Mouse (Mus musculus): Measurements from ENCODE around the gene Cd4. TPM values are rescaled to one million over a fixed set of nuclear protein-coding genes. Genes with fewer than 3 reads are reported as not detected.
A peak's percentile ranks its signal among the peaks of the same experiment; 100 is the strongest.

The Cd4 gene
- polyA plus RNA-seq, 1 experiment from 2014 or later, result not detected

GRCm38 (mm10) chr6:124911533-124912218 lies 23.7 kb upstream of the Cd4 start, which contains the start of gene Lag3:
TSS of gene Lag3 (minus strand) at chr6:124911705.
- Histone ChIP-seq H3K4me3 (ENCODE audit: low read depth, low read length) (no peak within 1 kb of the TSS), H3K27ac (ENCODE audit: low read depth, low read length) (no peak within 1 kb of the TSS), H3K27me3 (replicated peaks; ENCODE audit: control insufficient read depth, insufficient read depth, low read length) (peaks cover 62% of the 10 kb centered on the region), H3K4me2 (peak within 1 kb of the TSS; percentile 20; the same call in 1 of the 2 replicates), H3K4me1 (replicated peaks; ENCODE audit: control insufficient read depth, insufficient read depth, low read length) (peaks cover 20% of the 10 kb centered on the region), H3K9ac (ENCODE audit: low read depth, low read length) (no peak within 1 kb of the TSS), H3K9me3 (ENCODE audit: control insufficient read depth, low read length) (no peaks in the 10 kb centered on the region), H3K36me3 (ENCODE audit: control insufficient read depth, insufficient read depth, low read length) (peaks cover 2% of the 10 kb centered on the region; the same call in 1 of the 2 replicates)
- no peak for ATAC-seq (replicated peaks; ENCODE audit: low FRiP score)
- WGBS, result 25% methylated on average over 13 of the region's 13 CpGs
- no peak for DNase-seq (ENCODE audit: low spot score)

GRCm38 (mm10) chr6:124910032-124910431 lies 22.0 kb upstream of the Cd4 start:
- H3K36me3 ChIP-seq (ENCODE audit: control insufficient read depth, insufficient read depth, low read length), result peaks cover 2% of the 10 kb centered on the region; the same call in 1 of the 2 replicates
- H3K4me3 ChIP-seq (ENCODE audit: low read depth, low read length), result 0 out of 2 replicates have a peak overlapping the region, but pooled peaks have one; percentile 22
- DNase-seq (ENCODE audit: low spot score) (no peak), ATAC-seq (replicated peaks; ENCODE audit: low FRiP score) (no peak)
- peak overlapping the region; percentile 54 for H3K4me2 ChIP-seq
- no peak overlapping the region for H3K27ac ChIP-seq (ENCODE audit: low read depth, low read length)
- WGBS, result 6% methylated on average over 32 of the region's 32 CpGs
- peaks cover 12% of the 10 kb centered on the region for H3K4me1 ChIP-seq (replicated peaks; ENCODE audit: control insufficient read depth, insufficient read depth, low read length)
- no peak overlapping the region for H3K9ac ChIP-seq (ENCODE audit: low read depth, low read length)
- H3K9me3 ChIP-seq (ENCODE audit: control insufficient read depth, low read length), result no peaks in the 10 kb centered on the region
- peaks cover 45% of the 10 kb centered on the region for H3K27me3 ChIP-seq (replicated peaks; ENCODE audit: control insufficient read depth, insufficient read depth, low read length)

- WGBS, result 72% methylated on average over 1 of the region's 1 CpGs
- DNase-seq (ENCODE audit: low spot score) (no peak), ATAC-seq (replicated peaks; ENCODE audit: low FRiP score) (no peak)
- Histone ChIP-seq H3K4me3 (ENCODE audit: low read depth, low read length) (no peak overlapping the region), H3K27me3 (replicated peaks; ENCODE audit: control insufficient read depth, insufficient read depth, low read length) (peaks cover 37% of the 10 kb centered on the region), H3K36me3 (ENCODE audit: control insufficient read depth, insufficient read depth, low read length) (no peaks in the 10 kb centered on the region), H3K4me1 (replicated peaks; ENCODE audit: control insufficient read depth, insufficient read depth, low read length) (peaks cover 12% of the 10 kb centered on the region; the same call in 1 of the 2 replicates), H3K9ac (ENCODE audit: low read depth, low read length) (no peak overlapping the region), H3K27ac (ENCODE audit: low read depth, low read length) (no peak overlapping the region), H3K4me2 (no peak overlapping the region), H3K9me3 (ENCODE audit: control insufficient read depth, low read length) (no peaks in the 10 kb centered on the region)
Observed at GRCm38 (mm10) chr6:124907767-124908166, 19.7 kb upstream of the Cd4 start.

GRCm38 (mm10) chr6:124904991-124905860 lies 17.2 kb upstream of the Cd4 start:
- Histone ChIP-seq H3K4me1 (replicated peaks; ENCODE audit: control insufficient read depth, insufficient read depth, low read length) (peaks cover 10% of the 10 kb centered on the region; the same call in 1 of the 2 replicates), H3K27ac (ENCODE audit: low read depth, low read length) (peak overlapping the region; percentile 86; the same call in 1 of the 2 replicates), H3K4me3 (ENCODE audit: low read depth, low read length) (no peak overlapping the region), H3K36me3 (ENCODE audit: control insufficient read depth, insufficient read depth, low read length) (no peaks in the 10 kb centered on the region), H3K4me2 (peak overlapping the region; percentile 98), H3K27me3 (replicated peaks; ENCODE audit: control insufficient read depth, insufficient read depth, low read length) (peaks cover 21% of the 10 kb centered on the region), H3K9me3 (ENCODE audit: control insufficient read depth, low read length) (no peaks in the 10 kb centered on the region), H3K9ac (ENCODE audit: low read depth, low read length) (peak overlapping the region; percentile 78; the same call in 1 of the 2 replicates)
- ATAC-seq (replicated peaks; ENCODE audit: low FRiP score) (no peak), DNase-seq (ENCODE audit: low spot score) (no peak)
- WGBS, result 53% methylated on average over 13 of the region's 16 CpGs

- H3K27me3 ChIP-seq (replicated peaks; ENCODE audit: control insufficient read depth, insufficient read depth, low read length), result peaks cover 12% of the 10 kb centered on the region
- peak; percentile 62 for ATAC-seq (replicated peaks; ENCODE audit: low FRiP score)
- peak overlapping the region; percentile 98 for H3K4me2 ChIP-seq
- peak overlapping the region; percentile 86 for H3K27ac ChIP-seq (ENCODE audit: low read depth, low read length)
- peak overlapping the region; percentile 78 for H3K9ac ChIP-seq (ENCODE audit: low read depth, low read length)
- no peaks in the 10 kb centered on the region for H3K36me3 ChIP-seq (ENCODE audit: control insufficient read depth, insufficient read depth, low read length)
- no peak for DNase-seq (ENCODE audit: low spot score)
- peak overlapping the region; percentile 70 for H3K4me3 ChIP-seq (ENCODE audit: low read depth, low read length)
- no peaks in the 10 kb centered on the region for H3K9me3 ChIP-seq (ENCODE audit: control insufficient read depth, low read length)
- peaks cover 5% of the 10 kb centered on the region; the same call in 1 of the 2 replicates for H3K4me1 ChIP-seq (replicated peaks; ENCODE audit: control insufficient read depth, insufficient read depth, low read length)
- 17% methylated on average over 24 of the region's 24 CpGs for WGBS
Observed at GRCm38 (mm10) chr6:124904161-124904981, 16.4 kb upstream of the Cd4 start.

- peak overlapping the region; percentile 98 for H3K4me2 ChIP-seq
- H3K4me3 ChIP-seq (ENCODE audit: low read depth, low read length), result peak overlapping the region; percentile 70
- H3K27me3 ChIP-seq (replicated peaks; ENCODE audit: control insufficient read depth, insufficient read depth, low read length), result peaks cover 5% of the 10 kb centered on the region
- no peaks in the 10 kb centered on the region for H3K9me3 ChIP-seq (ENCODE audit: control insufficient read depth, low read length)
- WGBS, result under 1% methylated on average over 23 of the region's 23 CpGs
- H3K9ac ChIP-seq (ENCODE audit: low read depth, low read length), result peak overlapping the region; percentile 78
- peak; percentile 89 for ATAC-seq (replicated peaks; ENCODE audit: low FRiP score)
- peak; percentile 94 for DNase-seq (ENCODE audit: low spot score)
- H3K4me1 ChIP-seq (replicated peaks; ENCODE audit: control insufficient read depth, insufficient read depth, low read length), result peaks cover 5% of the 10 kb centered on the region; the same call in 1 of the 2 replicates
- no peaks in the 10 kb centered on the region for H3K36me3 ChIP-seq (ENCODE audit: control insufficient read depth, insufficient read depth, low read length)
- peak overlapping the region; percentile 86 for H3K27ac ChIP-seq (ENCODE audit: low read depth, low read length)
Observed at GRCm38 (mm10) chr6:124903580-124904151, 15.6 kb upstream of the Cd4 start.

GRCm38 (mm10) chr6:124901851-124902250 lies 13.8 kb upstream of the Cd4 start:
- ATAC-seq (replicated peaks; ENCODE audit: low FRiP score) (no peak), DNase-seq (ENCODE audit: low spot score) (no peak)
- H3K27me3 ChIP-seq (replicated peaks; ENCODE audit: control insufficient read depth, insufficient read depth, low read length), result no peaks in the 10 kb centered on the region
- H3K27ac ChIP-seq (ENCODE audit: low read depth, low read length), result no peak overlapping the region
- no peak overlapping the region for H3K4me2 ChIP-seq
- H3K9me3 ChIP-seq (ENCODE audit: control insufficient read depth, low read length), result no peaks in the 10 kb centered on the region
- peaks cover 5% of the 10 kb centered on the region; the same call in 1 of the 2 replicates for H3K4me1 ChIP-seq (replicated peaks; ENCODE audit: control insufficient read depth, insufficient read depth, low read length)
- no peak overlapping the region for H3K9ac ChIP-seq (ENCODE audit: low read depth, low read length)
- H3K36me3 ChIP-seq (ENCODE audit: control insufficient read depth, insufficient read depth, low read length), result no peaks in the 10 kb centered on the region
- no peak overlapping the region for H3K4me3 ChIP-seq (ENCODE audit: low read depth, low read length)

All from liver, embryonic 11.5 days (tissue).